Mouse (Mus musculus) intestine, postnatal 0 days (tissue): ENCODE measurements around the gene Ankrd54. TPM values are rescaled to one million over a fixed set of nuclear protein-coding genes. Genes with fewer than 3 reads are reported as not detected.

Experiments used
- ATAC-seq: fragments of 200-750 bp; cut with Nextera tagmentation; 2 replicates; pipeline ENCODE4 v1.8.0; 2017; ENCODE audit warnings: mild to moderate bottlenecking, moderate TSS enrichment, moderate library complexity
- H3K27ac ChIP-seq: fragments of 300-500 bp; sonication (generic); 2 replicates; pipeline ENCODE4 v1.5.1; 2014; ENCODE audit warnings: mild to moderate bottlenecking, low read depth, low read length, moderate library complexity
- H3K27me3 ChIP-seq: fragments of 300-500 bp; sonication (generic); replicated peaks from 2 replicates; pipeline ENCODE4 v1.6.1; 2014; ENCODE audit warnings: low read length, mixed read lengths; ENCODE audit not compliant: control insufficient read depth, insufficient read depth
- H3K36me3 ChIP-seq: fragments of 300-500 bp; sonication (generic); 2 replicates; pipeline ENCODE4 v1.6.1; 2014; ENCODE audit warnings: mild to moderate bottlenecking, moderate library complexity; ENCODE audit not compliant: control insufficient read depth, insufficient read depth
- H3K4me1 ChIP-seq: fragments of 300-500 bp; sonication (generic); replicated peaks from 2 replicates; pipeline ENCODE4 v1.6.1; 2014; ENCODE audit warnings: antibody characterized with exemption, low read length, mixed read lengths; ENCODE audit not compliant: control insufficient read depth, insufficient read depth
- H3K4me2 ChIP-seq: fragments of 300-500 bp; sonication (generic); replicated peaks from 2 replicates; pipeline ENCODE4 v1.6.1; 2014; ENCODE audit warnings: low read depth, mild to moderate bottlenecking, moderate library complexity
- H3K4me3 ChIP-seq: fragments of 300-500 bp; sonication (generic); 2 replicates; pipeline ENCODE4 v1.5.1; 2014; ENCODE audit warnings: low read depth, low read length
- H3K9ac ChIP-seq: fragments of 300-500 bp; sonication (generic); 2 replicates; pipeline ENCODE4 v1.6.1; 2014; ENCODE audit warnings: mild to moderate bottlenecking, low read depth, low read length
- H3K9me3 ChIP-seq: fragments of 300-500 bp; sonication (generic); 2 replicates; pipeline ENCODE4 v1.6.1; 2016; ENCODE audit warnings: mixed run types; ENCODE audit not compliant: control insufficient read depth
- CTCF ChIP-seq: sonication (generic); IDR thresholded peaks from 2 replicates; pipeline ENCODE4 v1.5.1; 2016; ENCODE audit warnings: low read depth, mild to moderate bottlenecking, control low read depth, antibody characterized with exemption, moderate library complexity
- WGBS: fragments of 180-500 bp; shearing (Covaris S2); extraction: QIAGEN DNeasy Blood & Tissue Kit; methylation state at CpG from one replicate; pipeline ENCODE4 v1.1.7; 2014; 5-methylcytosine and 5-hydroxymethylcytosine counted together
- polyA plus RNA-seq: library from polyadenylated mRNA; unstranded; fragments of >200 nt; fragmentation: Nextera tagmentation; extraction: Ambion mirVana; gene quantifications from 2 replicates; pipeline ENCODE4 v1.2.1, GENCODE M21; 2015

Gene Ankrd54
- polyA plus RNA-seq, 1 experiment from 2014 or later: 44.1 TPM

- Histone ChIP-seq H3K27ac (no peak overlapping the region; the same call in 1 of the 2 replicates), H3K9ac (no peak overlapping the region), H3K9me3 (no peaks in the 10 kb centered on the region), H3K4me1 (no peaks in the 10 kb centered on the region), H3K4me3 (no peak overlapping the region), H3K4me2 (no peak overlapping the region), H3K36me3 (no peaks in the 10 kb centered on the region), H3K27me3 (no peaks in the 10 kb centered on the region)
- no peak for TF ChIP-seq CTCF
- 0 out of 2 replicates have a peak, but pooled peaks have one; percentile 9 for ATAC-seq
- WGBS: 37% methylated on average over 10 of the region's 10 CpGs
These were observed 39.9 kb downstream of the Ankrd54 start for GRCm38 (mm10) chr15:79022671-79023230.

GRCm38 (mm10) chr15:79018886-79019285, 43.8 kb downstream of the Ankrd54 start:
- Histone ChIP-seq H3K27ac (no peak overlapping the region), H3K9ac (no peak overlapping the region), H3K4me3 (no peak overlapping the region), H3K4me1 (no peaks in the 10 kb centered on the region), H3K4me2 (no peak overlapping the region), H3K36me3 (no peaks in the 10 kb centered on the region), H3K27me3 (no peaks in the 10 kb centered on the region), H3K9me3 (no peaks in the 10 kb centered on the region)
- peak; percentile 55 for TF ChIP-seq CTCF
- WGBS: 63% methylated on average over 3 of the region's 3 CpGs
- no peak for ATAC-seq

- no peak overlapping the region for H3K9ac ChIP-seq
These were observed 44.5 kb downstream of the Ankrd54 start for GRCm38 (mm10) chr15:79018191-79018590.

GRCm38 (mm10) chr15:79013382-79013781, 49.3 kb downstream of the Ankrd54 start:
- H3K27me3 ChIP-seq: no peaks in the 10 kb centered on the region
- 64% methylated on average over 7 of the region's 7 CpGs for whole genome bisulfite sequencing
- H3K4me2 ChIP-seq: no peak overlapping the region
- no peaks in the 10 kb centered on the region; the same call in 1 of the 2 replicates for H3K36me3 ChIP-seq
- no peak for TF ChIP-seq CTCF
- H3K4me1 ChIP-seq: no peaks in the 10 kb centered on the region
- no peaks in the 10 kb centered on the region for H3K9me3 ChIP-seq
- ATAC-seq: no peak
- no peak overlapping the region for H3K27ac ChIP-seq
- H3K4me3 ChIP-seq: no peak overlapping the region
- no peak overlapping the region for H3K9ac ChIP-seq

More at GRCm38 (mm10) chr15:79018191-79018590, 44.5 kb downstream of the Ankrd54 start:
- no peak for TF ChIP-seq CTCF
- Histone ChIP-seq H3K4me1 (no peaks in the 10 kb centered on the region), H3K4me3 (no peak overlapping the region), H3K27ac (no peak overlapping the region), H3K9me3 (no peaks in the 10 kb centered on the region), H3K27me3 (no peaks in the 10 kb centered on the region), H3K4me2 (no peak overlapping the region), H3K36me3 (no peaks in the 10 kb centered on the region)
- WGBS: 41% methylated on average over 4 of the region's 4 CpGs
- no peak for ATAC-seq

GRCm38 (mm10) chr15:79011550-79011949, 51.1 kb downstream of the Ankrd54 start:
- H3K27me3 ChIP-seq: no peaks in the 10 kb centered on the region
- no peak for ATAC-seq
- no peak overlapping the region for H3K4me2 ChIP-seq
- 0 out of 2 replicates have a peak overlapping the region, but pooled peaks have one; percentile 11 for H3K9ac ChIP-seq
- H3K27ac ChIP-seq: no peak overlapping the region
- no peaks in the 10 kb centered on the region for H3K9me3 ChIP-seq
- no peak overlapping the region for H3K4me3 ChIP-seq
- H3K36me3 ChIP-seq: peaks cover 6% of the 10 kb centered on the region
- WGBS: 61% methylated on average over 10 of the region's 10 CpGs
- no peaks in the 10 kb centered on the region for H3K4me1 ChIP-seq
- TF ChIP-seq CTCF: no peak

- no peaks in the 10 kb centered on the region for H3K27me3 ChIP-seq
- H3K9ac ChIP-seq: no peak overlapping the region
- H3K4me3 ChIP-seq: no peak overlapping the region
- no peak overlapping the region for H3K4me2 ChIP-seq
- no peaks in the 10 kb centered on the region for H3K9me3 ChIP-seq
- peaks cover 23% of the 10 kb centered on the region for H3K36me3 ChIP-seq
- no peak for TF ChIP-seq CTCF
- WGBS: 69% methylated on average over 5 of the region's 5 CpGs
- ATAC-seq: no peak
- no peaks in the 10 kb centered on the region for H3K4me1 ChIP-seq
- no peak overlapping the region for H3K27ac ChIP-seq
These were observed 53.0 kb downstream of the Ankrd54 start for GRCm38 (mm10) chr15:79009734-79010133.
